Mouse (Mus musculus) lung, postnatal 0 days (tissue): ENCODE data around the gene Strip2.

Source experiments
- CTCF ChIP-seq: IDR thresholded peaks from 2 replicates; pipeline ENCODE4 v1.5.1; 2016; ENCODE audit warnings: antibody characterized with exemption, mild to moderate bottlenecking
- EP300 ChIP-seq: IDR thresholded peaks from 2 replicates; pipeline ENCODE4 v1.6.1; 2016; ENCODE audit warnings: antibody characterized with exemption, mild to moderate bottlenecking, control low read depth

- TF ChIP-seq CTCF (no peak), EP300 (no peak)
Observed at GRCm38 (mm10) chr6:29987246-29987645, 70.4 kb downstream of the Strip2 start.
